Mouse (Mus musculus): ENCODE results near the gene Acacb. TPM values are rescaled to one million over a fixed set of nuclear protein-coding genes. Genes with fewer than 3 reads are reported as not detected.

Gene Acacb
- polyA plus RNA-seq, 1 experiment from 2014 or later, result 5.1 TPM

DNA sequence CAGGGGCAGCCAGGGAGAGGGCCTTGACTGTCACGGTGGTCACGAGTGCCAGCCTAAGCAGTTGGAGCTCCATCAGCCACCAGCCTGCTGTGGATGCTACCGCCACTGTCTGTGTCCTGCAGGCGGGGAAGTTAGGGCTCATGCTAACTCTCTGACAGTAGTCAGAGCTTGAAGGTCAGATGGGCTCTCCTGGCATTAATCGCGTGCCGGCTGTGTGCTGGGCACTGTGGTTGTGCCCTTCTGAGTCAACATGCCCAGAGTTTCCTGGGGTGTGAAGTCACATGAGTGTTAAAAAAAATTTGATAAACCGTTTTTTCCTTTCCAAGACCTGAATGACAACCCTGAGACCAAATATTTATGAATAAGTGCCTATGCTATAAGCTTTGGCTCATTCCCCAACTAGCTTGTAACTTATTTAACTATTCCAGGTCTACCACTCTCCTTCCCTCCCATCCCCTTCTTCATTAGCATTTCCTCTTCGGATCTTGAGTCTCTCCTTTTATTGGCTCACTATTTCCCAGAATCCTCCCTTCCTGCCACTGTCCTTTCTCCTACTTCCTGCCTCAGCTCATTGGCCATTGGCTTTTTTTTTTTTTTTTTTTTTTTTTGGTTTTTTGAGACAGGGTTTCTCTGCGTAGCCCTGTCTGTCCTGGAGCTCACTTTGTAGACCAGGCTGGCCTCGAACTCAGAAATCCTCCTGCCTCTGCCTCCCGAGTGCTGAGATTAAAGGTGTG is 6.2 kb downstream of the Acacb start:
- Histone ChIP-seq H3K9me3 (replicated peaks; ENCODE audit: control insufficient read depth, low read length, poor library complexity, severe bottlenecking) (no peaks in the 10 kb centered on the region), H3K4me2 (ENCODE audit: low read length) (no peak overlapping the region), H3K4me1 (ENCODE audit: control insufficient read depth, insufficient read depth, low read length) (no peaks in the 10 kb centered on the region), H3K9ac (ENCODE audit: low read depth, low read length) (no peak overlapping the region), H3K4me3 (ENCODE audit: low read depth, low read length) (no peak overlapping the region), H3K27me3 (ENCODE audit: control insufficient read depth, insufficient read depth, low read depth, low read length) (no peaks in the 10 kb centered on the region), H3K36me3 (ENCODE audit: control insufficient read depth, insufficient read depth, low read length) (no peaks in the 10 kb centered on the region), H3K27ac (ENCODE audit: low read length) (no peak overlapping the region)
- no peak for ATAC-seq
- WGBS, result 85% methylated on average over 12 of the region's 12 CpGs

DNA sequence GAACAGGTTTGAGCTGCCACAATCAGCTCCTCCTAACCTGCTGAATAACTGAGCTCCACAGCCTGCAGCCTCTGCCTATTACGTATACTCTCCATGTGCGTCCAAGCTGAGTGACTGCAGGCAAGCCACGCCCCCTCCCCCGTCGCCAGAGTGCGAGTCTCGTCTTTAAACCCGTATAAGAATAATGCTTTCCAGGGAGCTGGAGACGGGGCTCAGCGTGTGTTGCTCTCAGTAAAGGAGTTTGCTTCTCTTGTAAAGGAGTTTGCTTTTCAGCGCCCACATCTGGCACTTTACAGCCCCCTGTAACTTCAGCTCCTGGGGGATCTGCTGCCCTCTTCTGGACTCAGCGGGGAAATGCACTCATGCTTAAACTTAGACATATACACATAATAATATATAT is 7.2 kb downstream of the Acacb start:
- 3% methylated on average over 12 of the region's 12 CpGs for WGBS

DNA sequence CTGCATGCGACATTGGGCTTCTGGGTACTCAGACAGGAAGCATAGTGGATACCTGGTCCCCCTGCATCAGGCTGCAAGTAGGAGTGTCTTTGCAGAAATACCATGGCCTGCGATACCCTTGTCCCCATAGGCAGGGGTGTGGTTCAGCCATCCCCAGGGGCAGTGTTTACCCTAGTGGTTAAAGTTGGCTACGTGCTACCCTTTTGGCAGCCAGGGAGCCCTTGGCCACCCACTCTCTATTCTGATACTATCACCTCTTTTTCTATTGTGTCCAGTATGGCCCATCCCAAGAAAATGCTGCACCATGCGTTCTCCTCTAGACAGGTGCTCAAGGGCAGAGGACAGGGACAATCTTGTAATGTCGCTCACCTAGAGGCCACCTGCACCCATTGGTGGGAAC is 8.4 kb downstream of the Acacb start:
- H3K4me2 ChIP-seq (ENCODE audit: low read length), result no peak overlapping the region
- H3K36me3 ChIP-seq (ENCODE audit: control insufficient read depth, insufficient read depth, low read length), result no peaks in the 10 kb centered on the region
- no peaks in the 10 kb centered on the region for H3K9me3 ChIP-seq (replicated peaks; ENCODE audit: control insufficient read depth, low read length, poor library complexity, severe bottlenecking)
- no peak overlapping the region for H3K9ac ChIP-seq (ENCODE audit: low read depth, low read length)
- H3K4me3 ChIP-seq (ENCODE audit: low read depth, low read length), result no peak overlapping the region
- H3K27ac ChIP-seq (ENCODE audit: low read length), result no peak overlapping the region
- WGBS, result 87% methylated on average over 5 of the region's 5 CpGs
- H3K4me1 ChIP-seq (ENCODE audit: control insufficient read depth, insufficient read depth, low read length), result no peaks in the 10 kb centered on the region
- ATAC-seq, result no peak
- H3K27me3 ChIP-seq (ENCODE audit: control insufficient read depth, insufficient read depth, low read depth, low read length), result no peaks in the 10 kb centered on the region

More for the DNA sequence above, 7.2 kb downstream of the Acacb start:
- Histone ChIP-seq H3K27ac (ENCODE audit: low read length) (no peak overlapping the region), H3K4me1 (ENCODE audit: control insufficient read depth, insufficient read depth, low read length) (no peaks in the 10 kb centered on the region), H3K4me3 (ENCODE audit: low read depth, low read length) (no peak overlapping the region), H3K9me3 (replicated peaks; ENCODE audit: control insufficient read depth, low read length, poor library complexity, severe bottlenecking) (no peaks in the 10 kb centered on the region), H3K36me3 (ENCODE audit: control insufficient read depth, insufficient read depth, low read length) (no peaks in the 10 kb centered on the region), H3K27me3 (ENCODE audit: control insufficient read depth, insufficient read depth, low read depth, low read length) (no peaks in the 10 kb centered on the region), H3K4me2 (ENCODE audit: low read length) (peak overlapping the region; percentile 41), H3K9ac (ENCODE audit: low read depth, low read length) (no peak overlapping the region)
- no peak for ATAC-seq

DNA sequence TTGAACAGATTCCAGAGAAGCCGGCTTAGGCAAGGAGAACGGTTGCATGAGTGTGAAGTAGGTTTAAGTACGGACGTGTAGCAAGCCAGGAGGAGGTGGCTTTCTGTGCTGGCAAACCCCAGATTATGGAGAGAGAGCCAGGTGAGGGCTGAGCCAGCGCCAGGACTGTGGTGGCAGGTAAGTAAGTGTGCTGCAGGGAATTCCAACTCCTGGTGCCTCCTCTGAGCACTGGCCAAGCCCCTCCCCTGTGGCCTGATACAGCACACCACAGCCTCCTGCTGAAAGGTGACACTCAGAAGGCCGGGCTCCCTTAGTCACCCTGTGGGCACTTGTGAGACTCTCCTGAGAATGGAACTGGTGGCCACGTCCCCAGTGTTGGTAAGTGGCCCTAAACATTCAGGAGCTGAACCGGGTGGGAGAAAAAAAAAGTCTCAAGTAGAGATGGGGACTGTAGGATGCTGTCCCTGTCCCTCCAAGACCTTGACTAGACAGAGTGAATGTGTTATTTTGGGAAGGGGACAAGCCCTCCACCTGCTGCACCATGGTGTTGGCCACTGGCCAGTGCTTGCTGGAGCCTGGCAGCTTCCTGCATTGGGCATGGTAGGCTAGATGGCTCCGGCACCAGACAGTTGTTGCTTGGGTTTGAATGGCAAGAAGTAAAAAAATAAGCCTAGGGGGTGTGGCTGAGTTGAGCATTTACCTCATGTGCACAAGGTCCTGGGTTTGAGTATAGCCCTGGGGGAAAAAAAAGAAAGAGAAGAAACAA is 9.0 kb downstream of the Acacb start:
- Histone ChIP-seq H3K27ac (ENCODE audit: low read length) (no peak overlapping the region), H3K4me1 (ENCODE audit: control insufficient read depth, insufficient read depth, low read length) (no peaks in the 10 kb centered on the region), H3K36me3 (ENCODE audit: control insufficient read depth, insufficient read depth, low read length) (no peaks in the 10 kb centered on the region), H3K4me3 (ENCODE audit: low read depth, low read length) (no peak overlapping the region), H3K4me2 (ENCODE audit: low read length) (no peak overlapping the region), H3K9me3 (replicated peaks; ENCODE audit: control insufficient read depth, low read length, poor library complexity, severe bottlenecking) (no peaks in the 10 kb centered on the region), H3K9ac (ENCODE audit: low read depth, low read length) (no peak overlapping the region), H3K27me3 (ENCODE audit: control insufficient read depth, insufficient read depth, low read depth, low read length) (no peaks in the 10 kb centered on the region)
- ATAC-seq, result no peak
- WGBS, result 68% methylated on average over 9 of the region's 9 CpGs

DNA sequence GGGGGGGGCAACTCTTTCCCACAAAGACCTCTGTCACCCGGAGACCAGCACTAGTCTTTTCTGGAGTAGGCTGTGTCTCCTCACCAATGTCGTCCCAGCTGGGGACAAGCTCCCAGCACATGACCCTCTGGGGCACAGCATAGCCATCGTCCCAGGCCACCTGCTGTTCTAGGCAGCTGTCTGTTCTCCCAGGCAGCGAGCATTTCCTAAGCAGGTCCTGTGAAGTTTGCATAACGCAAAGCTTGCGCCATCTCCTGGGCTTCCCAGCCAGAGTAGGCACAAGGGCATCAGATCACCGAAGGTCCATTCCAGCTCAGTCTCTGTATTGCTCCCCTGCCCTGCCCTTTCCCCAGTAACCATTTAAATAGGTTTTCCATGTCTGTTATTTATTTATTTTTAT is 10.9 kb downstream of the Acacb start:
- H3K36me3 ChIP-seq (ENCODE audit: control insufficient read depth, insufficient read depth, low read length), result no peaks in the 10 kb centered on the region
- ATAC-seq, result no peak
- H3K4me2 ChIP-seq (ENCODE audit: low read length), result no peak overlapping the region
- no peak overlapping the region for H3K27ac ChIP-seq (ENCODE audit: low read length)
- no peaks in the 10 kb centered on the region for H3K9me3 ChIP-seq (replicated peaks; ENCODE audit: control insufficient read depth, low read length, poor library complexity, severe bottlenecking)
- H3K27me3 ChIP-seq (ENCODE audit: control insufficient read depth, insufficient read depth, low read depth, low read length), result no peaks in the 10 kb centered on the region
- 50% methylated on average over 7 of the region's 7 CpGs for WGBS
- no peak overlapping the region for H3K4me3 ChIP-seq (ENCODE audit: low read depth, low read length)
- H3K9ac ChIP-seq (ENCODE audit: low read depth, low read length), result no peak overlapping the region
- no peaks in the 10 kb centered on the region for H3K4me1 ChIP-seq (ENCODE audit: control insufficient read depth, insufficient read depth, low read length)

DNA sequence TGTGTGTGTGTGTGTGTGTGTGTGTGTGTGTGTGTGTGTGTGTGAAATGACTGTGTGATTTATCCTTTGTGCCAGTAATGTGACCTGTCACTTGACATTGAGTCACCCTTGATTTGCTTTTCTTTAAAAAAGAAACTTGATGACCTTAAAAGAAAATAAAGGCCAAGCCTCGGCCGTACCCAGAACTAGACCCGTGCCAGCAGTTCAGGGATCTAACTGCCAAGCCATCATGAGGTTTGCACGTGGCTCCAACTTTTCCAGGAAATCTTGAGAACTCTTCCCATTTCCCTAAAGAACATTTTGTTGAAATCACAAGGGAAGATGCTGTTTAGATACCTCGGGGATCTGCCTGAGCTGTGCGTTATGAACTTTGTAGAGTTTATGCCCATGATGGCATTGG is 15.1 kb downstream of the Acacb start:
- H3K9me3 ChIP-seq (replicated peaks; ENCODE audit: control insufficient read depth, low read length, poor library complexity, severe bottlenecking), result no peaks in the 10 kb centered on the region
- no peaks in the 10 kb centered on the region for H3K27me3 ChIP-seq (ENCODE audit: control insufficient read depth, insufficient read depth, low read depth, low read length)
- no peak overlapping the region for H3K4me2 ChIP-seq (ENCODE audit: low read length)
- H3K9ac ChIP-seq (ENCODE audit: low read depth, low read length), result no peak overlapping the region
- H3K4me1 ChIP-seq (ENCODE audit: control insufficient read depth, insufficient read depth, low read length), result no peaks in the 10 kb centered on the region
- H3K36me3 ChIP-seq (ENCODE audit: control insufficient read depth, insufficient read depth, low read length), result no peaks in the 10 kb centered on the region
- H3K27ac ChIP-seq (ENCODE audit: low read length), result no peak overlapping the region
- no peak for ATAC-seq
- WGBS, result 84% methylated on average over 6 of the region's 6 CpGs
- no peak overlapping the region for H3K4me3 ChIP-seq (ENCODE audit: low read depth, low read length)

DNA sequence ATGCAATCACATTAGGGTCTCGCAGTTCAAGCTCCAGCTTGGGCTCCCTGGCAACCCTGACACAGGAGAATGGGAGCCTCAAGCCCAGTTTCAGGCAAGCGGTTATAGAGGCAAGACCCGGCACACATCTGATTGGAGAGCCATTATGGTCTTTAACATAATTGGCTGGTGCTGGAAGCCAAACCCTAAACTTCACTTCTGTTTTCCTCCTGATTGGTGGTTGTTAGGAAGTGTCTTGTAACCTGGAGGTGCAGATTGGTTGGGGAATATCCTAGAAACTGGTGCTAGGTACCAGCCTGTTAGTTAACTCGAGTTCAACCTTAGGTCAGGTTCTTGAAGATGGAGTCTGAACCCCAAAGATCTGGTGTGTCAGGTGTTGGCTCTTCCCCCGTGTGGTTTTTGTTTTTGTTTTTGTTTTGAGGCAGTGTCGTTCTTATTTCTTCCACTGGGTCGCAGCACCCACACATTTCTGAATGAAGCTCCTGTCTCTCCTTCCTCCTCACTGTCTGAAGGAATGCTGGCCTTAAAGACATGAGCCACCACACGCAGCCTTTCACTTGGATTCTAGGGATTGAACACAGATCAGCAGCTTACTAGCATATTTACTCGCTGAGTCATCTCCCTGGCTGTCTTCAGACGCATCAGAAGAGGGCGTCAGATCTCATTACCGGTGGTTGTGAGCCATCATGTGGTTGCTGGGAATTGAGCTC is 15.9 kb downstream of the Acacb start:
- WGBS, result 59% methylated on average over 12 of the region's 12 CpGs
- H3K4me1 ChIP-seq (ENCODE audit: control insufficient read depth, insufficient read depth, low read length), result no peaks in the 10 kb centered on the region
- no peak overlapping the region for H3K27ac ChIP-seq (ENCODE audit: low read length)
- no peak overlapping the region for H3K9ac ChIP-seq (ENCODE audit: low read depth, low read length)
- H3K4me2 ChIP-seq (ENCODE audit: low read length), result no peak overlapping the region
- H3K4me3 ChIP-seq (ENCODE audit: low read depth, low read length), result no peak overlapping the region
- no peak for ATAC-seq
- no peaks in the 10 kb centered on the region for H3K27me3 ChIP-seq (ENCODE audit: control insufficient read depth, insufficient read depth, low read depth, low read length)
- H3K9me3 ChIP-seq (replicated peaks; ENCODE audit: control insufficient read depth, low read length, poor library complexity, severe bottlenecking), result no peaks in the 10 kb centered on the region
- H3K36me3 ChIP-seq (ENCODE audit: control insufficient read depth, insufficient read depth, low read length), result no peaks in the 10 kb centered on the region

DNA sequence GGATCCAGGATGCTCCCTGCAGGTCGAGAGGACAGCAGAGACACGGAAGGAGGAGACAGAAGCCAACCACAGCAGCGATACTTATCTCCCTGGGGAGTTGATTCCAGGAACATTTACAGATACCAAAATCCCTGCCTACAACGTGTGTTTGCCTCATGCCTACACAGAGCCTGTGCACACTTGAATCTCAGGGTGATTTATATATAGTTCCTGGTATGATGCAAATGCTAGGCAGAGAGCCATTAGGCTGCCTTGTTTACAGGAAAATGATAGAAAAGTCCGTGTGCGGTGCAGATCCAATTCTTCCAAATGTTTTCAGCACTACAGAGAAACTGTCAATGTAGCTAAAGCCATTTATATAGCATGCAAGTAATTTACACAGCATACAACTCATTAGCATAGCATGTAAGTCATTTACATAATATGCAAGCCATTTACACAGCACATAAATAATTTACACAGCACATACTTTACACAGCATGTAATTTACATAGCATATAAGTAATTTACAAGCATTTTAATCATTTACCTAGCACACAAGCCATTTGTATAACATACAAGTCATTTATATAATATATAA is 16.9 kb downstream of the Acacb start:
- no peak overlapping the region for H3K4me2 ChIP-seq (ENCODE audit: low read length)
- no peaks in the 10 kb centered on the region for H3K9me3 ChIP-seq (replicated peaks; ENCODE audit: control insufficient read depth, low read length, poor library complexity, severe bottlenecking)
- H3K4me3 ChIP-seq (ENCODE audit: low read depth, low read length), result no peak overlapping the region
- H3K4me1 ChIP-seq (ENCODE audit: control insufficient read depth, insufficient read depth, low read length), result no peaks in the 10 kb centered on the region
- 79% methylated on average over 6 of the region's 6 CpGs for WGBS
- H3K36me3 ChIP-seq (ENCODE audit: control insufficient read depth, insufficient read depth, low read length), result no peaks in the 10 kb centered on the region
- no peak for ATAC-seq
- H3K9ac ChIP-seq (ENCODE audit: low read depth, low read length), result no peak overlapping the region
- H3K27me3 ChIP-seq (ENCODE audit: control insufficient read depth, insufficient read depth, low read depth, low read length), result no peaks in the 10 kb centered on the region
- no peak overlapping the region for H3K27ac ChIP-seq (ENCODE audit: low read length)
